Mouse (Mus musculus): Measurements from ENCODE around the gene Ptk6.

- TF ChIP-seq CTCF (IDR thresholded peaks at IDR 0.05; ENCODE audit: extremely low read depth, insufficient read depth, insufficient read length, insufficient replicate concordance): 0 out of 2 replicates have a peak, but pooled peaks have one; percentile 1
- peak; percentile 38 for TF ChIP-seq POLR2A (IDR thresholded peaks at IDR 0.05; ENCODE audit: low read depth, low read length)
These were observed 15.2 kb downstream of the Ptk6 start, which contains the start of gene Ppdpf for GRCm38 (mm10) chr2:181187121-181188000.

All from spleen, adult 2 months (tissue).